In the genomic region with DNA sequence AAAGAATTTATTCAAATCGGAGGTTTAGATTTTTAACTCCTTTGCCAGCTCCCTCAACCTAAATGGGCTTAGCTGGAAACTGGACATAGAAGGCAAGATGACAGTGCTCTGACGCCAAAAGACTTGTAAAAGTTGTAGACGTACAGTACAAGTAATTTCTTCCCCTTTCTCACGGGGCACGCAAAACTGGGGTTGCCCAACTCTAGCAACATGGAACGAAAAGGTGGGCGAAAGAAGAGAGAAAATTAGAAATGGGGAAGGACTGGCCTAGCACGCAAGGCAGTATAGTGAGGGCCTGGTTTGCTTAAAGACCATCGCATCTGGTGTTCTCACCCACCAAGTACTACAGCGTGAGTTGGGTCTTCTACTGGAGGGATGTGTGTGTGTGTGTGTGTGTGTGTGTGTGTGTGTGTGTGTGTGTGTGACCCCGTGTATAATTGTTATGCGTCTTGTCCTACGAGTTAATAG, we compare ENCODE assay signal across 8 mouse cellular contexts. TPM values are rescaled to one million over a fixed set of nuclear protein-coding genes. Genes with fewer than 3 reads are reported as not detected.
DNase-seq lines count a peak whose midpoint lies in the region; ATAC-seq and TF ChIP-seq lines count a peak whose summit lies in the region.

No protein-coding gene starts in this region.

- H3K9me3 ChIP-seq in hindbrain, embryonic 16.5 days (ENCODE audit: control insufficient read depth, low read length) = no peaks in the 10 kb centered on the region
- H3K9me3 ChIP-seq in midbrain, embryonic 11.5 days (ENCODE audit: control insufficient read depth, low read length) = no peaks in the 10 kb centered on the region

- peaks cover 12% of the 10 kb centered on the region for H3K27me3 ChIP-seq in hindbrain, embryonic 16.5 days (replicated peaks; ENCODE audit: control insufficient read depth, insufficient read depth, low read length)
- H3K27me3 ChIP-seq in midbrain, embryonic 11.5 days (ENCODE audit: control insufficient read depth, insufficient read depth, low read length) = peaks cover 28% of the 10 kb centered on the region

- TF ChIP-seq CTCF in gastrocnemius, adult 2 months (IDR thresholded peaks at IDR 0.05) = no peak
- TF ChIP-seq CTCF in bone marrow macrophage, adult 2 months (IDR thresholded peaks at IDR 0.05; ENCODE audit: low read depth, low read length) = no peak

- peaks cover 32% of the 10 kb centered on the region for H3K4me1 ChIP-seq in bone marrow macrophage, adult 2 months (ENCODE audit: control insufficient read depth, insufficient read depth, low read length)
- H3K4me1 ChIP-seq in hindbrain, embryonic 16.5 days (ENCODE audit: control insufficient read depth, insufficient read depth, low read depth, low read length) = peaks cover 27% of the 10 kb centered on the region
- peaks cover 15% of the 10 kb centered on the region for H3K4me1 ChIP-seq in midbrain, embryonic 11.5 days (ENCODE audit: control insufficient read depth, insufficient read depth, low read length)

- peak overlapping the region; percentile 98 for H3K27ac ChIP-seq in gastrocnemius, adult 2 months
- H3K27ac ChIP-seq in bone marrow macrophage, adult 2 months (ENCODE audit: insufficient read depth, low read depth, low read length) = peak overlapping the region; percentile 90
- peak overlapping the region; percentile 74; the same call in 1 of the 2 replicates for H3K27ac ChIP-seq in hindbrain, embryonic 16.5 days (ENCODE audit: low read depth, low read length)
- H3K27ac ChIP-seq in midbrain, embryonic 11.5 days (ENCODE audit: low read depth, low read length) = no peak overlapping the region

- TF ChIP-seq POLR2A in bone marrow macrophage, adult 2 months (IDR thresholded peaks at IDR 0.05; ENCODE audit: borderline replicate concordance, low read depth, low read length) = no peak

- H3K4me3 ChIP-seq in gastrocnemius, adult 2 months = peak overlapping the region; percentile 94
- peak overlapping the region; percentile 73 for H3K4me3 ChIP-seq in bone marrow macrophage, adult 2 months (ENCODE audit: insufficient read depth, low read length)
- peak overlapping the region; percentile 62 for H3K4me3 ChIP-seq in hindbrain, embryonic 16.5 days (ENCODE audit: low read length)
- H3K4me3 ChIP-seq in midbrain, embryonic 11.5 days (ENCODE audit: low read depth, low read length) = peak overlapping the region; percentile 60

- peak overlapping the region; percentile 80 for H3K9ac ChIP-seq in hindbrain, embryonic 16.5 days (ENCODE audit: low read depth, low read length)
- peak overlapping the region; percentile 78 for H3K9ac ChIP-seq in midbrain, embryonic 11.5 days (ENCODE audit: low read length)

- H3K4me2 ChIP-seq in hindbrain, embryonic 16.5 days (ENCODE audit: low read length) = peak overlapping the region; percentile 92
- H3K4me2 ChIP-seq in midbrain, embryonic 11.5 days = peak overlapping the region; percentile 95

- DNase-seq in gastrocnemius, adult 2 months = no peak
- no peak for DNase-seq in gastrocnemius, postnatal 25 days
- DNase-seq in midbrain, embryonic 11.5 days (ENCODE audit: low spot score, missing footprints) = no peak
- DNase-seq in embryo, embryonic 11 days = no peak
- no peak for DNase-seq in urinary bladder, postnatal 25 days (ENCODE audit: low spot score)
- no peak for DNase-seq in thymus, postnatal 0 days (ENCODE audit: low spot score)

- no peak for ATAC-seq in hindbrain, embryonic 16.5 days
- no peak; the same call in 1 of the 2 replicates for ATAC-seq in midbrain, embryonic 11.5 days (ENCODE audit: low FRiP score)

- 45% methylated on average over 13 of the region's 13 CpGs for WGBS in hindbrain, embryonic 16.5 days
- WGBS in midbrain, embryonic 11.5 days = 42% methylated on average over 13 of the region's 13 CpGs

- intact Hi-C loops in gastrocnemius, adult 2 months (cut with DNase I) = no loop called here

- H3K36me3 ChIP-seq in hindbrain, embryonic 16.5 days (ENCODE audit: control insufficient read depth, insufficient read depth, low read length) = no peaks in the 10 kb centered on the region
- H3K36me3 ChIP-seq in midbrain, embryonic 11.5 days (ENCODE audit: control insufficient read depth, insufficient read depth, low read length) = no peaks in the 10 kb centered on the region

RNA-seq across cellular contexts. Expression of gene Myo1c, which starts 0.7 kb away (rescaled TPM):
- 10 to 100 TPM; 34.1 to 43.9 TPM for total RNA-seq in gastrocnemius, adult 2 months (2021)
- total RNA-seq in gastrocnemius, postnatal 25 days (2021) = 10 to 100 TPM; 43.0 to 44.3 TPM
- 77.3 and 90.4 TPM in 2 replicates for polyA plus RNA-seq in bone marrow macrophage, adult 2 months (2012; ENCODE audit: insufficient read depth, insufficient read length, missing spikeins)
- 13.6 and 16.7 TPM in 2 replicates for polyA plus RNA-seq in hindbrain, embryonic 16.5 days (2015; fragmentation: Nextera tagmentation; extraction: Ambion mirVana)
- polyA plus RNA-seq in midbrain, embryonic 11.5 days (2014; fragmentation: Nextera tagmentation; extraction: Ambion mirVana) = 9.8 and 10.2 TPM in 2 replicates
- polyA plus RNA-seq in thymus, postnatal 0 days (2015; fragmentation: Nextera tagmentation; extraction: Ambion mirVana) = 16.1 and 19.0 TPM in 2 replicates

RNA-seq across cellular contexts. Expression of gene Inpp5k, which starts 20.2 kb away (rescaled TPM):
- 10 to 100 TPM; 25.9 to 27.4 TPM for total RNA-seq in gastrocnemius, adult 2 months (2021)
- total RNA-seq in gastrocnemius, postnatal 25 days (2021) = 10 to 100 TPM; 19.0 to 19.8 TPM
- 85.4 and 101 TPM in 2 replicates for polyA plus RNA-seq in bone marrow macrophage, adult 2 months (2012; ENCODE audit: insufficient read depth, insufficient read length, missing spikeins)
- polyA plus RNA-seq in hindbrain, embryonic 16.5 days (2015; fragmentation: Nextera tagmentation; extraction: Ambion mirVana) = 39.8 TPM in 2 replicates
- polyA plus RNA-seq in midbrain, embryonic 11.5 days (2014; fragmentation: Nextera tagmentation; extraction: Ambion mirVana) = 23.7 and 25.6 TPM in 2 replicates
- 56.9 and 63.9 TPM in 2 replicates for polyA plus RNA-seq in thymus, postnatal 0 days (2015; fragmentation: Nextera tagmentation; extraction: Ambion mirVana)

RNA-seq across cellular contexts. Expression of gene Crk, which starts 28.1 kb away (rescaled TPM):
- total RNA-seq in gastrocnemius, adult 2 months (2021) = 10 to 100 TPM; 53.4 to 64.3 TPM
- 10 to 100 TPM; 39.7 to 44.7 TPM for total RNA-seq in gastrocnemius, postnatal 25 days (2021)
- polyA plus RNA-seq in bone marrow macrophage, adult 2 months (2012; ENCODE audit: insufficient read depth, insufficient read length, missing spikeins) = 67.0 and 70.3 TPM in 2 replicates
- polyA plus RNA-seq in hindbrain, embryonic 16.5 days (2015; fragmentation: Nextera tagmentation; extraction: Ambion mirVana) = 106 and 109 TPM in 2 replicates
- polyA plus RNA-seq in midbrain, embryonic 11.5 days (2014; fragmentation: Nextera tagmentation; extraction: Ambion mirVana) = 128 and 130 TPM in 2 replicates
- 58.0 and 64.6 TPM in 2 replicates for polyA plus RNA-seq in thymus, postnatal 0 days (2015; fragmentation: Nextera tagmentation; extraction: Ambion mirVana)
